Mouse (Mus musculus) embryonic fibroblast, embryonic 13.5 days (primary cell): ENCODE data around the gene Urb1.

Experiments
- CTCF ChIP-seq: IDR thresholded peaks from 2 replicates; pipeline ENCODE4 v1.5.1; 2011; ENCODE audit warnings: mild to moderate bottlenecking, control low read depth, low read length, moderate library complexity, borderline replicate concordance; ENCODE audit not compliant: insufficient read depth
- POLR2A ChIP-seq: IDR thresholded peaks from 2 replicates; pipeline ENCODE4 v1.6.1; 2011; ENCODE audit warnings: low read depth, mild to moderate bottlenecking, control low read depth, low read length, moderate library complexity

- TF ChIP-seq POLR2A (no peak), CTCF (no peak)
These were observed 21.6 kb downstream of the Urb1 start for GRCm38 (mm10) chr16:90788580-90788979.
